Mouse (Mus musculus): Measurements from ENCODE around the gene Rplp2. TPM values are rescaled to one million over a fixed set of nuclear protein-coding genes. Genes with fewer than 3 reads are reported as not detected.
"Not testable (repeated sequence)": the region's sequence is repeated elsewhere in the genome, so short reads cannot be mapped to it uniquely, and the experiment has no call there.

Gene Rplp2
- 1,171 and 1,507 TPM in 2 replicates for polyA plus RNA-seq (2012; rRNA removed)

DNA sequence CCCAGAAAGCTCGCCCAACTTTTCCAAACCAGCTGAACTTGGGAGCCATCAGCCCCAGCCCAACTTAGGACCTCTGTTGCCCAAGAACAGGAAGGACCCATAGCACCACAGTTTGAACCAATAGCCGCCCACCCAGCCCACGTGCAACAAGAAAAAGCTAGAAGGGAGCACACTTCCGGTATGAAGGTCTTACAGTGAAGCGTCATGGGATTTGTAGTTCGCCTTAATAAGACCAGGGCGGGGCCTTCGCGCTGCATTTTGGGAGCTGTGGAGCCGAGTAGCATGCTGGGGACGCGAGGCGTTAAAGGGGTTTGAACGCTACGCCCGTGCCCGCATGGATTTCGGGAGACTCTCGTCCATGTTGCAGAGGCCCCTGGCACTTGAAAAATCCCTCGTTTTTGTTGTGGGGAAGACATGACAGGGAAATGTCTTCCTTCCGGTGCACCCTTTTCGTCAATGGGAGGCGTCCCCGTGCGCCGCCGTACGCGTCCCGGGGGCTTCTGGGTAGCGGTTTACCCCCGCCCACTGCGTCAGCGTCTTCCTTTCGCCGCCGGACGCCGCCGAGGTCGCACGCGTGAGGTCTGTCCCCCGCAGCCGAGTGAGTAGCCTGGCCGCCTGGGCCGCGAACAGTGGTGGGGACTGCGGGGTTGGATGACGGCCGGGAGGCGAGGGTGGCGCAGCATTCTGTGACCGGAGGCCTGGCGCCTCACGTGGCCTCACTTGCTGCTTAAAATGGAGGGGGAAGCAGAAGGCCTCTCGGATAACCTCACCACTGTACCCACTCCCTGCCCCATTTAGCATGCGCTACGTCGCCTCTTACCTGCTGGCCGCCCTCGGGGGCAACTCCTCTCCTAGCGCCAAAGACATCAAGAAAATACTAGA lies at the start of gene Rplp2:
Gene Rplp2, plus strand, starts transcription at position 261 of the 882 bp plus-strand sequence.
- peak; percentile 94 for DNase-seq (ENCODE audit: low spot score)

- no peak for DNase-seq (ENCODE audit: low spot score)
Measured at GRCm38 (mm10) chr7:141403305-141403704, 43.9 kb upstream of the Rplp2 start.

DNA sequence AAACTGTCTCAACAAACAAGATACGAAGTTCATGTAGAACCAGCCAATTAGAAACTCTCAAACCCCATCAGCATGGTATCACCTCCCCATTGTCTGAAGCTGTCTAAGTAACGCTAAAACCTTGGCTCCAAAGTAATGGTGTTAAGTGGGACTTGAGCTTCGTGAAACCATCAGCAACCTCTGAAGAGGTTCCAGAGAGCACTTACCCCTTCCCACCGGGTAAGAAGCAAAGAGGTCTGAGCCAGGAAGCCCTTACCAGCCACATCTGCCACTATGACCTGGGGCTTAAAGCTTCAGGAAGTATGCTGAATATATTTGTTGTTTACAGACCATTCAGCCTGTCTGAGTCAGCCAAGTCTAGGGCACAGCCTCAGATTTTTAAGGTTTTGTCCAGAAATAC lies 41.7 kb upstream of the Rplp2 start:
- no peak for DNase-seq (ENCODE audit: low spot score)

DNA sequence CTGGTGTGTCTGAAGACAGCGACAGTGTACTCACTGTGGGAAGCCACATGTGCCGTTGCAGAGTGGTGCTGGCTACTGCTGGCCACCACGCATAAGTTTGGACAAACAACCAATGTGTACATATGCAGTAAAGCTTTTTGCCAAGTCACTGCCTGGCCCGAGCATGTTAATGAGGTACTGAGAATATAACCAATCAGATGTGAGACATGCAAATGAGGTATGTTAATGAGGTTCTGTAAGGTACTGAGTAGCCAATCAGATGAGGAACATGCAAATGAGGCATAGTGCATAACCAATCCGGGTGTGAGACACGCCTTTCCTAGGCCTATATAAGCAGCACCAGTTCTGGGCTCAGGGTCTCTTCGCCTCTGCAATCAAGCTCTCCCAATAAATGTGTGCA lies 39.5 kb upstream of the Rplp2 start:
- DNase-seq (ENCODE audit: low spot score): not testable (repeated sequence)

GRCm38 (mm10) chr7:141408833-141409232 lies 38.3 kb upstream of the Rplp2 start:
- peak; percentile 65 for DNase-seq (ENCODE audit: low spot score)

- DNase-seq (ENCODE audit: low spot score): no peak
Measured at GRCm38 (mm10) chr7:141410631-141411030, 36.5 kb upstream of the Rplp2 start.

- DNase-seq (ENCODE audit: low spot score): no peak
Measured at GRCm38 (mm10) chr7:141411667-141412066, 35.5 kb upstream of the Rplp2 start.

DNA sequence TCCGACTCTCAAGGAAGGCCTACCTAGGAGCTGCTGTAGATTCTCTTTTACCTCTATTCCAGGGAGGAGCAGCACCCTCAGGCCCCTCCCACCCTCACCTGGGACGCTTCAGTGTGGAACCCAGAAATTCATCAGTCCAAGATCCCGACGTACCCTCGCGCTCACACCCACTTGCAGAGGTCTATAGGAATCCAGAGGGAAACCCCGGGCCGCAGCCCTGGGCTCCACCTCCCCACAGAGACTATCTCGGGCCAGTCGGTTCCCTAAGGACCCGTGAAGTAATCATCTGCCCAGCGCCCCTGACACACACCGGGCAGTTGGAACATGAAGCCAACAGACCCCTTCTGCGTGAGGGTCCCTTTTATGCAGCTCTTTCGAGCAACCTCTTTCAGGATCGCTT lies 33.8 kb upstream of the Rplp2 start:
- DNase-seq (ENCODE audit: low spot score): no peak

DNA sequence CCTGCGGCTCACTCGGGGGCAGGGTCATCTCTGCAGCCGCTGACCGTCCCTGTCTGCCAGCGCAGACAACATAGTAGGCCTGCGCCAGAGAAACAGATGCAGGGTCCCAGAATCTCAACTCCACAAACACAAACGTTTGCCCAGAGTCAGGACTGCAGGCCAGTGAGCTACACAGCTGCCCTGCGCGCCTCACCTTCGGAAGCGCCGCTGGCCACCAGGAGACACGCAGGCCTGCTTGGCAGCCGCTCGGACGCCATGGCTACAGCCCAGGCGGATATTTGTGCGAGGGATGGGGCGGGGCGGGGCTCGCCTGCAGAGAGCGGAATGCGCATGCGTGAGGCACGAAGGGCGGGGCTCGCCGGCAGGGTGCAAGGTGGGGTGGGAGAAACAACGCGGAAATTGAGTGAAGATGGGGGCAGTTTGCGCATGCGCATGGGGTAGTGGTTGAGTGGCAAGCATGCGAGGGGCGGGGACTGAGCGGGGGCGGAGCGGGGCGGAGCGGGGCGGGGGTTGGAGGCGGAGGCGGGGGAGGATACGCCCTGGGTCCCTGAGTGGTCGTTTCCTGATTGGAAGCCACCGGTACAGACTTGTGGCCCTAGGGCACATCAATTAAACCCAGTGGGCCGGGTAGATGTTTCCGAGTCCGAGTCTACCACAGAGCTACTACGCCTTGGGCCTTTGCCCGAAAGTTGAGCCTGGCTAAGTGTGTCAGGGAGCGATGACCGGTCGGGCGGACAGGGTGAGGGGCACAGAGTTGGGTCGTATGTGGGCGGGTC lies 33.2 kb upstream of the Rplp2 start, which contains the start of gene Gatd1:
Gene Gatd1, minus strand, starts transcription at position 328 of the 776 bp plus-strand sequence.
- DNase-seq (ENCODE audit: low spot score): peak; percentile 96

GRCm38 (mm10) chr7:141416144-141416841 lies 30.9 kb upstream of the Rplp2 start:
- DNase-seq (ENCODE audit: low spot score): no peak

- no peak for DNase-seq (ENCODE audit: low spot score)
Measured at GRCm38 (mm10) chr7:141417731-141418681, 29.2 kb upstream of the Rplp2 start.

DNA sequence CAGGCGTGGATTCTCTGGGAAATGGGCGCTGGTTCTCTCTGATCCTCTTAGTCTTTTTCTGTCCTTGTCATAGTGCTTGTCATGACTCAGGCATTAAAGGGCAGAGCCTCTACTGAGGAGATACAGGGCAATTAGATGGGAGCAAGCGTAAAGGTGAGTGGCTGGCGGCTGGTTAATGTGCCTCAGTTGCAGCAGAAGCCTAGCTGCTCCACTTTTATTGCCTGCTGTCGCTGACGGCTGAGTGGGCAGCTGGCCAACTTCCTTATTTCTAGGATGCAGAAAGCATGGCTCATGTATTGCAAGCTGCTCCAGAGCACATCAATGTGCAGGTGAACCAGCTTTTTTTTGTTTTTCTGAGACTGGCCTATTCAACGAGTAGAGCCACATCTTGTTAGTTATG lies 28.2 kb upstream of the Rplp2 start:
- DNase-seq (ENCODE audit: low spot score): no peak

DNA sequence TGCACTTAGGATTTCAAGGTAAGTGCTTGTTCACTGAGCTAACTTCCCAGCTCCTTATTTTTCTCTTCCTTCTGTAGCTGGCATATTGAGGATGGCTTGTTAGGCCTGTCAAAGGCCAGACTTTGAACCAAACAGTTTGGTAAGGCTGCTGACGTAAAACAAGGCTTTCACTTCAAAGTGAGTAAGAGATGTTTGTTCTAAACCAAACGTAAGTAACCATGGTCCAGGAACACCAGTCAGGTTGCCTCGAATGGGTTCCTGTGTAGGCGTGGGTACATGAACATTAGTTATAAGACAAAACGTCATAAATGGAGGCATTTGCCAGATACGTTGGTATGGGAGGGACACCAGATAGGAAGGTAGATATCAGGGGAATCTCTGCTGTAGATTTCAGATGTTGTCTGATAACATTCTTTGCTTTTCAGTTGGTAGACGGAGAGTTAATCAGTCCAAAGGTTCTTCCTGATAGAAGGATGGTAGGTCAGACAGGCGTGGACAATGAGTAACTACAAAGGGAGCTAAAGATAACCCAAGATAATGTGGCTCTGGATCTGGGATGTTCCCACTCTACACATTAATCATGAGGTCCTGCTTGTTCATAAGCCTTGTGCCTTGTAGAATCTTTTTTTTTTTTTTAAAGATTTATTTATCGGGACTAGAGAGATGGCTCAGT lies 27.0 kb upstream of the Rplp2 start:
- DNase-seq (ENCODE audit: low spot score): no peak

DNA sequence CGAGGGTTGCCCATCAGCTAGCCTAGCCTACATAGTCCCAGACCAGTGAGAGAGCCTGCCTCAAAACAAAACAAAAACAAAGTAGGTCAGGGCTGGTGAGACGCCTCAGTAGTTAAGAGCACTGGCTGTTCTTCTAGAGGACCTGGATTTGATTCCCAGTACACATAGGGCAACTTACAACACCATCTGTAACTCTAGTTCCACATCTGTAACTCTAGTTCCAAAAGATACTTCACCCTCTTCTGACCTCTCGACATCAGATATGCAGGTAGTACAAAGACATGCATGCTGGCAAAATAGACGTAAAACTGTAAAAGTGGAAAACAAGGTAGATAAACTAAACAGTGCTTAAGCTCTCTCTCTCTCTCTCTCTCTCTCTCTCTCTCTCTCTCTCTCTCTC lies 23.4 kb upstream of the Rplp2 start:
- no peak for DNase-seq (ENCODE audit: low spot score)

GRCm38 (mm10) chr7:141426948-141427730 lies 20.0 kb upstream of the Rplp2 start:
- no peak for DNase-seq (ENCODE audit: low spot score)

DNA sequence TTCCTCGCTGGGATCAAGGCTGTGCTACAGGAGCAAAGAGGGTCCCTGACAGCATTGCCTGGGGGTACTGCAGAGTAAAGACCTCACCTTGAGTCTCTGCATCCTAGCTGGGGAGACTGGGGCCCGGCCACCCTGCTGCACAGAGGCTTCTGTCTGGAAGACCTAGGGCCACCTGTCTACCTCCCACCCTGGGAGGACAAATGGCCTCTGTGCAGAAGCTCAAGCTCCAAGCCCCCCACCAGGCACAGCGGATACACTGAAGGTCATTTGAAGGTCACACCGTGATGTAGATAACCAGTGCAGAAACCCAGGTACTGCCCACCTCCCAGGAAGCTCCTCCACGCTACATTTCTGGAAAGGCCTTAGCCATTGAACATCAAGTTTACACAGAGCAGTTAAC lies 18.5 kb upstream of the Rplp2 start:
- DNase-seq (ENCODE audit: low spot score): no peak

DNA sequence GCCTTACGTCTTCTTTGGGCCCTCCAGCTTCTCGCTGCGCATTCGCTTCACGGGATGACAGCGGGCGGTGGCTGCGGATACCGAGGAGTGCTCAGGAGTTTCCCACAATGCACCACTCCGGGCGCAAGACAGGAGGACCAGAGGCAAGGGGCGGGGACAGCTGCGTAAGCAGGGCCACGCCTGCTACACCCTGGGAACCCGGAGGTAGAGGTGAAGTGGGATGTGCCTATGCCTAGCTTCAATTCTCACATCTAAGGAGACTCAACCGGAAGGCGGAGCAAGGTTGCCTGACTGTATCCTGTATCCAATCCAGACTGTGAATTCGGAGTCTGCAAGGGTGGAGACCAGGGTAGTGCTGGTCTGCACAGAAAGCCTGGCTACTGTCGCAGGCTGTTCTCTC lies 17.9 kb upstream of the Rplp2 start, which contains the start of gene Cend1:
Gene Cend1, minus strand, starts transcription at position 182 of the 400 bp plus-strand sequence.
- no peak for DNase-seq (ENCODE audit: low spot score)

- no peak for DNase-seq (ENCODE audit: low spot score)
Measured at GRCm38 (mm10) chr7:141429840-141430584, 17.2 kb upstream of the Rplp2 start.
